Mouse (Mus musculus) spleen, embryonic (tissue): ENCODE results near the gene Trmt1l.
"Not testable (repeated sequence)": the region's sequence is repeated elsewhere in the genome, so short reads cannot be mapped to it uniquely, and the experiment has no call there.

Experiments used
- CTCF ChIA-PET: fragments of 350-600 bp; sonication (Branson Sonifier 250); formaldehyde crosslinking; loops from one replicate; lab custom pipeline; 2022; lab: Charles Lee

Trmt1l gene

DNA sequence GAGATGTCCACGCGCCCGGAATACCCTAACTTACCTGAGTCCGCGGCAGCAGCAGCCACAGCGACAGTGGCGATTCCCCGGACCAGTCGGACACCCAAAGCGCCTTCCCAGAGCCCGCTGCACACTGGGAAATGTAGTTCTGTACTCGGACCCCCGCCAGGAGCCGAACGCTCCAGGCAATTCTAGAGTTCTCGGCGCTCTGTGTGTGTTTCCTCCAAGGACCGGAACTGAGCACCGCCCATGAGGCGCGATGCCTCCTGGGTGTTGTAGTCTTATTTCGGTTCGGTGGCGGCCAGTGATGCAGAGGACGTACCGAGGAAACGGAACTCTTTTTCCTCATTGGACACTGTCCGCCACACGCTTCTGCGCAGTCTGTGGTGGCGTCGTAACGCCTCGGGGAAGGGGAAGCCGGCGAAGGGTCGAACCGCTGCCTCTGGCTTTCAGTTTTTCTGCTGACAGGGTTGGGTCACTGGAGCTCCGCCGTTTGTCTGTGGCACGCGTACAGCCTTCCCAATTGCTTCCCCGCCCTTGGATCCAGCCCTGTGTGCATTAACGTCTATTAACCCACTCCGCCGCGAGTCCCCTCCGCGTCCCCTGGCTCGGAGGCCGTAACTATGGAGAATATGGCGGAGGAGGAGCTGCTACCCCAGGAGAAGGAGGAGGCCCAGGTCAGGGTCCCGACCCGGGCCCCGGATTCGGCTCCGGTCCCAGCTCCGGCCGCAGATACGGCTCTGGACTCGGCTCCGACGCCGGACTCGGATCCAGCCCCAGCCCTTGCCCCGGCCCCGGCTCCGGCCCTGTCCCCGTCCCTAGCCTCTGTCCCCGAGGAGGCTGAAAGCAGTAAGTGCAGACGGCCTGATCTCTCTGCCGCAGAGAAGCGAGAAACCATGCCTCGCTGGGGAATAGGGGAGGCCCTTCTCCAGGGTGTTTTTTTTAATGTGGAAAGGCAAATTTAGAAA is at the start of gene Trmt1l, which contains the start of gene Swt1:
Trmt1l (plus strand) TSS at position 280 of the 959 bp plus-strand sequence.
Swt1 (minus strand) TSS at position 193 of the 959 bp plus-strand sequence.
- CTCF ChIA-PET, result no interaction called here

DNA sequence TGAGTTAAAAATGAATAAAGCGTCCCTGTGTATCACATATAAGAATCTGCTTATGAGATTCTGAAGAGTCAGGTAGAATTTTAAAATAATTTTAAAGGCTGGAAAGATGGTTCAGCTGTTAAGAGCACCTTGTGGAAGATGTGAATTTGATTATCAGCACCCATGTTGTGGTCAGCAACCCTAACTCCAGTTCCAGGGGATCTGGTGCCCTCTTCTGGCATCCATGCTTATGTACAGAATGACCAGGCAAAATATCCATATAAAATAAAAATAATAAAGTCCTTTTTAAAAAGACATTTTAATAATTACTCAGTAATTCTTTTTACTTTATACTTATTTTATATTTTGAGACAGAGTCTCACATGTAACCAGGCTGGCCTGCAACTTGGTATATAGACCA is 38.3 kb upstream of the Trmt1l start:
- CTCF ChIA-PET, result no interaction called here

DNA sequence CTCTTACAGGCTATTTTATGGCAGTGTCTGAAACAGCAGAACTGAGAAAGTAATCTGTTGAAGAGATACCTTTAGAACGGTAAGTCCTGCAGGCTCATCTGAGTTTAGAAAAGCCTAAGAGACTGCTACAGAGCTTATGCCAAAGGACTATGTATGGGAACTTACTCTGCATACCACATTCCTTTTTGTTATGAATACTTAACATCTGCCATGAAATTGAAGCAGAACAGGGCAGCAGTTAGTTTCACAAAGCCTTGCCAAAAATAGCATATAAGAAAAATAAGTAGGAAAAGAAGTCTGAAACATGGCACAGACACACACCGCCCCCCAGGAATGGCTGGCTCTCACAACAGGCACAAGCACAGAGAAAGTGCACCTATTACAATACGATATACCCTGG is 18.5 kb upstream of the Trmt1l start:
- CTCF ChIA-PET, result no interaction called here

DNA sequence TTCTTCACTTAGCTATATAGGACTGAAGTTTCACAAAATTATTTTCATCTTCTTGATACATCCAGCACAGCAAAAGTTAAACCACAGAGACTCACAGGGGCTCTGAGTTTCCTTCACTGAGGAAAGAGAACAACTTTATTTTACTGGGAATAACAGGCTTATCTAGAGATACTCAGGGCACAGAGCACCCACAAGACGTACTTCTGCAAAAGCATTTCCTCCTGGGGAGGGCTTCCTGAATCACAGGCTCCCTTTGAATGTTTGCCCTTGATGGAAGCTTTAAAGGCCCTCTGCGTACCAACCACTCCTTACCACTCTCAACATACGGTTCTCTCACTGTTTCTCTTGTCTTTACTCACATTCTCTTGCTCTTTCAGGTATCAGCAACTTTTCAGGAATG is 6.2 kb upstream of the Trmt1l start:
- CTCF ChIA-PET, result interaction anchor here (0.6 kb wide), 1 partner anchor 1987 kb away, joined by 3 read pairs; no protein-coding TSS in a partner anchor

- CTCF ChIA-PET, result no interaction called here
Measured at GRCm38 (mm10) chr1:151426947-151427600, 1.3 kb upstream of the Trmt1l start.

DNA sequence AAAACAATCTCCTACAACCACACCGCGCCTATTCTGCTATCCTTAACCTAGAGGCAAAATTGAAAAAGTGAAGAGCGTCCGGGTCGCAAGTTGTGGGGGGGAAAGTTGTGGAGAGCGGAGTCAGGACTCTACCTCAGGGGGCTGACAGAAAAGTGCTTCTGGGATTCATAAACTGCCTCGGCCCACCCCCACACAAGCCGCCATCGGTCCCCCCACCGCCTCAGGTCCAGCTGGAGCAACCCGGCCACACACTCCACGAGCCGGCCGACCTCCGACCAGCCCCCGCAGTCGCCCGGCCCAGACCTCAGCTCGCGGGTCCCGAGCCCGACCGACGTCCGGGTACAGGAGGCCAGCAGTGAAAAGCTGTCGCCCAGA is 467 bp upstream of the Trmt1l start:
- CTCF ChIA-PET, result no interaction called here

DNA sequence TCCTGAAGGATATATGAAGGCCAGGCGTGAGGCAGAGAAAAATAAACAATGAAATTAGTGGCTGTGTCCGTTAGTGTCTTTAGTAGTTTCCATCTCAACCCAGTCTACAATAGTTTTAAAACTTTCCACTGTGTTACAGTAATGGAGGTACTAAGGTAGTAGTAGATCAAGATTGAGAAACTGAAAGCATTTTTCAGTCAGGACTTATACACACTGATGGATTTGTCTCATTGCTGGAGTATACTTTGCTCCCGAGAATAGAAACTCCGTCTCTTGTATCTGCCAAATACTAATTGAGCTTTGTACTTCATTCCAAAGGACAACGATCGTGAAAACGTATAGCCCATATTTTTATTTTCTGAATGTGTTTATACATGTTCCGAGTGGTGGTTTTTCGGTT is 974 bp downstream of the Trmt1l start:
- CTCF ChIA-PET, result no interaction called here

- CTCF ChIA-PET, result no interaction called here
Measured at GRCm38 (mm10) chr1:151435431-151435830, 7.1 kb downstream of the Trmt1l start.

DNA sequence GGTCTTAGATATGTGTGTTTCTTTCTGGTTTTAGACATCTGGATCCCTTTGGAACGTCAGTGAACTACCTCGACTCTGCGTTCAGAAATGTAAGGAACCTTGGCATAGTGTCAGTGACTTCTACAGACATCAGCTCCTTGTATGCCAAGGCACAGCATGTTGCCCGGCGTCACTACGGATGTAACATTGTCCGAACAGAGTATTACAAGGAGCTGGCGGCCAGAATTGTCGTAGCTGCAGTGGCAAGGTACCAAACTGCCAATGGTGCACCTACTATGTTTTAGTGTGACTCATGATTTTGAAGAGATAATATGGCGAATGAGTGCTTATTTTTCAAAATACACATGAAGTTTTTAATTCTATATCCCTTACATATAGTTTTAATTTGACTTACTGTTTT is 21.5 kb downstream of the Trmt1l start:
- CTCF ChIA-PET, result interaction anchor here (0.7 kb wide), 1 partner anchor 41 kb away, joined by 5 read pairs; no protein-coding TSS in a partner anchor

GRCm38 (mm10) chr1:151450851-151451250 is 22.5 kb downstream of the Trmt1l start:
- CTCF ChIA-PET, result interaction anchor here (0.7 kb wide), 2 partner anchors 12 to 40 kb away, joined by 5 to 8 read pairs; no protein-coding TSS in a partner anchor

DNA sequence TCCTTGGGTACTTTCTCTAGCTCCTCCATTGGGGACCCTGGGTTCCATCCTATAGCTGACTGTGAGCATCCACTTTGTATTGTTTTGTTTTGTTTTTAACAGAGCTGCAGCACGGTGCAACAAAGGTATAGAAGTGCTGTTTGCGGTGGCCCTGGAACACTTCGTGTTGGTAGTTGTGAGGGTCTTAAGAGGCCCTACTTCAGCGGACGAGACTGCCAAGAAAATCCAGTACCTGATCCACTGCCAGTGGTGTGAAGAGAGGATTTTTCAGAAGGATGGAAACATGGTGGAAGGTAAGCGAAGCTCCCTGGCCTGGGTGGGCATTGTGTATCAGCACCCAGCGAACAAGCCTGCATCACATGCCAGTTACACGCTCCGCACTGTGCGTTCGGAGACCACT is 23.6 kb downstream of the Trmt1l start:
- CTCF ChIA-PET, result no interaction called here

DNA sequence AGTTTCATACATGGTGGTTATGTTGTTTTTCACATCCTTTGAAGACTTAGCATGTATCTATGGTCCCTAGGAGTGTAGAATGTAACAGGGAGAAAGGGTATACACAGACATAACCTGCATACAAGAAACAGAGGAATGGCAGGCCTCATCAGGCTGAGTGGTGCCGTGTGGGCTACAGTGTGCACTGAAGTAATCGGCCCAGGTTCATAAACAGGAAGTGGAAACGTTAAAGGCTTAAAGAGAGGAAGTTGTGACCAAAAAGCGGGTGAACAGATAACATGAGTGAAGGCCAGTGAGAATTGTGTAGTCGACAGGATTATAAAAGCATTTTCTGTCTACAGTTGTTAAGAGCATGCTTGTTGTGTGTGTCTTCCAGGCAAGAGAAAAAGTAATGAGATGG is 28.7 kb downstream of the Trmt1l start:
- CTCF ChIA-PET, result no interaction called here

DNA sequence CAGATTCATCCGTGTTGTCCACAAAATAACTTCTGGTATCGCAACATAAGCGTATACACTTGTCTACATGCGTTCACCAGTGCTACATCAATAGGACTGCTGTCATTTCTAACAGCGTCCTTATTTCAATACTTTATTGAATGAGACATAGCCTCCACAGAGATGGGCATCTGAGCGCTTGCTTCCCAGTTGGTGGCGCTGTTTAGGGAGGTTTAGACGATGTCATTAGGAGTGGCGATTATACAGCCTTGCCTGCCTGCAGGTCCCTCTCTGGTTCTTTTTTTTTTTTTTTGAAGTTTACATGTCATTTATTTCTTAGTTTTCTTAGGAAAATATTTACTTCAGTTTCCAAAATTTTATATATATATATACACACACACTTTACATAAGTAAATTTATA is 32.9 kb downstream of the Trmt1l start:
- CTCF ChIA-PET, result interaction anchor here (0.6 kb wide), 1 partner anchor 320 kb away, joined by 6 read pairs; no protein-coding TSS in a partner anchor

DNA sequence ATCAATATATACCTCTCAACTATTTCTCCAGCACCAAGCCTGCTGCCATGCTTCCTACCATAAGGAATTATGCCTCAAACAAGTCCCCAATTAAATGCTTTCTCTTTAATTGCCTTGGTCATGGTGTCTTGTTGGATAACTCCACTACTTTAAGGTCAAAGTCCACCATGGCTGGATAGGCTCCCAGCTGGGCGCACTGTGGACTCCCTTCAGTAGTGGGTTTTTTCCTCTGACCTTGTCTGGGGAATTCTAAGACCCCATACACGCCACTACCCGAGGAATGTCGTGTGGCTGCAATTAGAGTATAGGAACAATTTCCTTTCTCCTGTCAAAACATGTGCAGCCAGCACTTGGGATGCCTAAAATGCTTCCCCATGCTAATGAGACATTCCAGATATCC is 36.6 kb downstream of the Trmt1l start:
- CTCF ChIA-PET, result no interaction called here

- CTCF ChIA-PET, result no interaction called here
Measured at GRCm38 (mm10) chr1:151466571-151466970, 38.2 kb downstream of the Trmt1l start.

- CTCF ChIA-PET, result no interaction called here
Measured at GRCm38 (mm10) chr1:151471429-151471828, 43.1 kb downstream of the Trmt1l start.

DNA sequence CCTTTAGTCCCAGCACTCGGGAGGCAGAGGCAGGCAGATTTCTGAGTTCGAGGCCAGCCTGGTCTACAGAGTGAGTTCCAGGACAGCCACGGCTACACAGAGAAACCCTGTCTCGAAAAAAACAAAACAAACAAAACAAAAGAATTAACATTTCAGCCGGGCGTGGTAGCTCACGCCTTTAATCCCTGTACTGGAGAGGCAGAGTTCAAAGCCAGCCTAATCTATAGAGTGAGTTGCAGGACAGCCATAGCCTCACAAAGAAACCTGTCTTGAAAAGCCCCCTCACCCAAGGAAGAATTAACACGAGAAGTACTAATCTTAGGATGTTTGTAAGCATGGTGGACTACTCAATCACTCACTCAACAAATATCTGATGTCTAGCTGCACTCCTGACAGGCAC is 44.0 kb downstream of the Trmt1l start:
- CTCF ChIA-PET, result not testable (repeated sequence)

DNA sequence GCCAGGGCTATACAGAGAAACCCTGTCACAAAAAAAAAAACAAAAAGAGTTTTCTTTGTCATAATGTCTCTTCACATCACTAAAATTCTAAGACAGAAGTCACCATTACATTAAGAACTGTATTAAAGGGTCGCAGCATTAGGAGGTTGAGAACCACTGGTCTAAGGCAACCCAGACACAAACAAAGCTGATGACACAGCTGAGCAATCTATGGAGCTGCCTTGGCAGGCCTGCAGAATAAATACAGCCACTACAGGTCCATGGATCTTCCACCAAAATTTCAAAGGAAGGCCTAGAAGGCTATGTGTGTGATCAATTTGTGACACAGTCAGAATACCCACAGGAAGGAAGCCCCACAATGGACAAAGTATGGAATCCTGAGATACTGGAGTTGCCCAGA is 54.2 kb downstream of the Trmt1l start:
- CTCF ChIA-PET, result no interaction called here

- CTCF ChIA-PET, result no interaction called here
Measured at GRCm38 (mm10) chr1:151483568-151483967, 55.2 kb downstream of the Trmt1l start.

DNA sequence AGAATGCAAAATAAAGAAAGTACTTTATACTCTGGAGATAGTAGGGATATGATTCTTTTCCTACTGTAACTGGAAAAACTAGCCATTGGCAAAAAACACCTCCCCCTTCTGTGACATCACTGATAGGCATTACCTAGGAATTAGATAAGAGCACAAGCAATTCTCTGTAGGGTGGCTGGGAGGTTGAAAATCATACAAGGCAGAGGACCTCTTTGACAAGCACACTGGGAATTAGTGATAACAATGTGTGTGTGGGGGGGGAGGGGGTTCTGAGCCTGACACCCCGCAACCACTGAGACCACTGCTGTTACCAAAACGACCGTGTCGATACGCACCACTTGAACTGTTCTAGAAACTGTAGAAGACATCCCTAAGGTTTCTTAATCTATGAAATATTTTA is 56.4 kb downstream of the Trmt1l start:
- CTCF ChIA-PET, result no interaction called here

DNA sequence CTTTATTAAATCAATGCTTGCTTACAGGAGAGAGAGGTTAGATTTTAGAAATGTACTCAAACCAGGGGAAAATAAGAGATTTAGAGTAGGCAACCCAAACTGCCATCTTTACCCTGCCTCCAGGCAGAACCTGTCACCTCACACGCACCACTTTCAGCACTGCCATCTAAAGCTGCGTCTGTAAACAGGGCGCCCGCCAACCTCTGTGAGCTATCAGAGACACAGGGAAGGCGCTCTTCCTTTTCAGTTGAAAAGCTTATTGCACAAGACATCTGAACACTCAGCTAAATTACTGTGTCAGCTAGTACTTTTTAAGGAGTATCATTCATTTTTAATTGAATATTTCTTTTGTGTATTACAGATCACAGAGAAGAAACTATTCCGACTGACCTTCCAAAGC is 61.5 kb downstream of the Trmt1l start:
- CTCF ChIA-PET, result no interaction called here

DNA sequence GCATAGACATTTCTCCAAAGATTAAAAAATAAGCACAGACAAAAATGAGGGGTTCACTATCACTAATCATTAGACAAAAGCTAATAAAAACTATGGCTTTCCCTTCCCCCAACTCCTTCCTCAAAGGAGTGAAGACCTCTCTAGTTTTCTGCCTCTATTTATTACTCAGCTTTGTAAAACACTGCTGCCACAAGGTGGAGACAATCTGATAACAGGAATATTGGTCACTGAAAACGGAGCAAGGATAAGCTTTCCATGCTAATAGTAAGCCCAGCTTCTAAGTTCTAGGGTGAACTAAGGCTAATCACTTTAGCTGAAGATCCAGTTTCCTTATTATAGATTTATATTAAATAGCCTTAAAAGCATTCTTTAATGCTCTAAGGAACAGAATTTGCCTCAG is 64.1 kb downstream of the Trmt1l start:
- CTCF ChIA-PET, result no interaction called here

- CTCF ChIA-PET, result no interaction called here
Measured at GRCm38 (mm10) chr1:151493826-151494225, 65.5 kb downstream of the Trmt1l start.
